Mouse (Mus musculus): Measurements from ENCODE around the gene Moxd1. TPM values are rescaled to one million over a fixed set of nuclear protein-coding genes. Genes with fewer than 3 reads are reported as not detected.

The Moxd1 gene
- polyA plus RNA-seq, 1 experiment from 2014 or later: 0.25 TPM

DNA sequence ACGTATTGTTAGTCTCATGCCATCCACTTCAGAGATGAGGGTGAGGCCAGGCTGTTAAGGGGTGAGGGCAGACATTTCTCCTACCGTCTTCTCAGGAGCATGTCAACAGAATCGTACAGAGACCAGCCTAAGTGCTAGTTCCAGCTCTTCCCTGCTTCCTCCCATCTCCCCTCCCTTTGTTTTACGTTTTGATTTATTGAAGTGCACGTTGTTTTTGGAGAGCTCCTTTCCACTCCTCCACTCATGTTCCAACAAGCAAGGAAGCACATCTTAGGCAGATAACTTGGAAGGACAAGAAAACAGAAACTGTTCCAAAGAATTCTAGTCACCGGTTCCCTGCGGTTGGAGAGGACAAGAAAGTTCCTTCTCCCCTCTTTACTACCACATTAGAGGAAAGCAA is 52.9 kb downstream of the Moxd1 start:
- no peak overlapping the region for H3K9ac ChIP-seq
- H3K36me3 ChIP-seq: no peaks in the 10 kb centered on the region
- no peak overlapping the region for H3K4me3 ChIP-seq (replicated peaks)
- H3K27me3 ChIP-seq: no peaks in the 10 kb centered on the region
- H3K9me3 ChIP-seq (replicated peaks): no peaks in the 10 kb centered on the region
- H3K4me2 ChIP-seq: no peak overlapping the region
- H3K4me1 ChIP-seq (replicated peaks): no peaks in the 10 kb centered on the region
- H3K27ac ChIP-seq: no peak overlapping the region
- ATAC-seq (ENCODE audit: low read depth) (no peak), DNase-seq (no peak)
- WGBS (ENCODE audit: insufficient replicate concordance): 39% methylated on average over 7 of the region's 7 CpGs

DNA sequence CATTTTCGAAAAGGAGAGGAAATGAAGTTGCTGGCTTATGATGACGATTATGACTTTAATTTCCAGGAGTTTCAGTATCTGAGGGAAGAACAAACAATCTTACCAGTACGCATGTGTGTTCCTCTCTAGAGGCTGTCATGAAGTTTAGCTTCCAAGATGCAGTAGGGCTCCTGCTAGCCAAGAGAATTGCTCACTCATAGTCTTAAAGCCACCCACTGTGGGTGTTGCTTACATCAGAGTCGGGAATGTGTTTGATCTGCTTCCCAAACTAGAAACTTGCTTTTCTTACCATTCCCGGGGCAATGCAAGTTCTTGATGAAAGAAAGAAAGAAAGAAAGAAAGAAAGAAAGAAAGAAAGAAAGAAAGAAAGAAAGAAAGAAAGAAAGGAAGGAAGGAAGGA is 59.3 kb downstream of the Moxd1 start:
- Histone ChIP-seq H3K27ac (no peak overlapping the region), H3K4me2 (no peak overlapping the region), H3K4me1 (replicated peaks) (no peaks in the 10 kb centered on the region), H3K9ac (no peak overlapping the region), H3K4me3 (replicated peaks) (no peak overlapping the region), H3K9me3 (replicated peaks) (no peaks in the 10 kb centered on the region), H3K36me3 (no peaks in the 10 kb centered on the region), H3K27me3 (no peaks in the 10 kb centered on the region)
- WGBS (ENCODE audit: insufficient replicate concordance): 46% methylated on average over 5 of the region's 5 CpGs
- ATAC-seq (ENCODE audit: low read depth): no peak
- DNase-seq: no peak

DNA sequence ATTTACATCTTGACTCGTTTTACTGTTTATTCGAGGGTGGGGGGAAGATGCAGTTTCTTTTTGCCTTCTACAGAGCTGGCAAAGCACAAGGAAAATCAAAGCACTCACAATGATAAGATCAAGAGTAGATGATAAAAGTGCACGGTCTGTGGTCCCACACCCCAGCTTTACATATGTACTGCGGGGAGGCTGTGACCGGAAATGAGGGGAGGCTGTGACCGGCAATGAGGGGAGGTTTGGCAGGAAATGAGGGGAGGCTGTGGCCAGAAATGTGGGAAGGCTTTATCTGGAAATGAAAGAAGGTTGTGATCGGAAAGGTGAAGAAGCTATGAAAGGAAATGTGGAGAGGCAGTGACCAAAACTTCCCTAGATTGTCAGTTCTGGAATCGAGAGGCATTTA is 68.3 kb downstream of the Moxd1 start:
- ATAC-seq (ENCODE audit: low read depth) (no peak), DNase-seq (no peak)
- H3K4me1 ChIP-seq (replicated peaks): no peaks in the 10 kb centered on the region
- H3K9me3 ChIP-seq (replicated peaks): no peaks in the 10 kb centered on the region
- no peaks in the 10 kb centered on the region for H3K27me3 ChIP-seq
- H3K4me3 ChIP-seq (replicated peaks): no peak overlapping the region
- no peak overlapping the region for H3K27ac ChIP-seq
- WGBS (ENCODE audit: insufficient replicate concordance): 18% methylated on average over 8 of the region's 8 CpGs
- no peaks in the 10 kb centered on the region for H3K36me3 ChIP-seq
- no peak overlapping the region for H3K4me2 ChIP-seq
- no peak overlapping the region for H3K9ac ChIP-seq

DNA sequence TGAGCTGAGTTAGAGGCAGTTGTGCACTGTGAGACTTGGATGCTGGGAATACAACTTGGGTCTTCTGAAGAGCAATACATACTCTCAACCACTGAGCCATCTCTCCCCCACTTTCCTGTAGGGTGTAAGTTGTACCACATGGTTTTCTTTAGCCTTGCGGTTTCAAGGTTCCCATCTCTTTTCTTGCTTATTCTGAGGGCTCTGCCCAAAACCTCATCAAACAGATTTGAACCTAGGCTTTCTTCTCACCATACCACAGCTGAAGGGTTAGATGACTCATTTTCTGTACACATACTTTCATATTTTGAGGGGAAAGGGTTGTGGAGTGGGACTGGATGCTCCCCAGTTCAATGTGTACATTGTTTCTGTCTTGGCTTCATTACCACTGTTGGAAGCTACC is 69.4 kb downstream of the Moxd1 start:
- Histone ChIP-seq H3K4me2 (no peak overlapping the region), H3K27ac (no peak overlapping the region), H3K9me3 (replicated peaks) (no peaks in the 10 kb centered on the region), H3K4me3 (replicated peaks) (no peak overlapping the region), H3K36me3 (no peaks in the 10 kb centered on the region), H3K9ac (no peak overlapping the region), H3K4me1 (replicated peaks) (no peaks in the 10 kb centered on the region), H3K27me3 (no peaks in the 10 kb centered on the region)
- DNase-seq (no peak), ATAC-seq (ENCODE audit: low read depth) (no peak)
- 76% methylated on average over 1 of the region's 1 CpGs for WGBS (ENCODE audit: insufficient replicate concordance)

DNA sequence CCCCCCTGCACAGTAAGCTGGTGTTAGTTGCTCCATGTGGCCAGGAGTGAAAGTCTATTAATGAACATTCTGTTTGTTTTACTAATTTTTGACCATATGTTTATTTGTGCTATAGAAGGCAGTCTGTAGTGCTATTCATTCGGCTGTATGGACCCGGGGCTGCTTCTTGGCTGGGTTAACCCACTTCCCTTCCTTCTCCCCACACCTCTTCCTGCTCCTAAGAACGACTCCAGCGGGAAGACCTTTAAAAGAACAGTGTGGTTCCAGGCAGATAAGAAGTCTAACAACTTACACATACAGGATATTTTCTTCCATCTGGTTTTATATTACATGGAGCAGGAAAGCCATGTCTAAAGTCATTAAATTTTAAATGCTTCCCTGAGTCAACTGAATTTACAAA is 73.3 kb downstream of the Moxd1 start:
- Histone ChIP-seq H3K4me1 (replicated peaks) (no peaks in the 10 kb centered on the region), H3K9me3 (replicated peaks) (no peaks in the 10 kb centered on the region)
- WGBS (ENCODE audit: insufficient replicate concordance): 19% methylated on average over 4 of the region's 4 CpGs

DNA sequence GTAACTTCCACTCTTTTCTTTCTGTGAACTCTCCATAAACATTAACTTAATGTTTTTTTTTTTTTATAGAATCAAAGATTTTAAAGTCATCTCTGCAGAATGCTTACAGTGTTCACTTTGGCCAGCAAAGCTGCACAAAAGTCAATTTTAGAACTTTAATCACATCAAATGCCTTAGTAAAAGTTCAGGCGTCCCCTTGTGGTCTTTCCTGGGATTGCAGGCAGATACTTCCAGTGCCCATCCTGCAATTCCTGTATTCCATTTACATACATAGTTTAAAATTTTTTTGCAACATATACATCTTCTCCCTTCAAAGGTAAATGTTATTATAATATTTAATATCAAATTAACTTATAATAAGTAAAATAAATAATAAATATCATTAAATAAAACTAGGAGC is 74.5 kb downstream of the Moxd1 start:
- ATAC-seq (ENCODE audit: low read depth) (no peak), DNase-seq (no peak)
- Histone ChIP-seq H3K4me3 (replicated peaks) (no peak overlapping the region), H3K4me2 (no peak overlapping the region), H3K4me1 (replicated peaks) (no peaks in the 10 kb centered on the region), H3K36me3 (no peaks in the 10 kb centered on the region), H3K9me3 (replicated peaks) (no peaks in the 10 kb centered on the region), H3K27me3 (no peaks in the 10 kb centered on the region), H3K9ac (no peak overlapping the region), H3K27ac (no peak overlapping the region)
- WGBS (ENCODE audit: insufficient replicate concordance): 0% methylated on average over 1 of the region's 1 CpGs

More for the DNA sequence above, 73.3 kb downstream of the Moxd1 start:
- Histone ChIP-seq H3K36me3 (no peaks in the 10 kb centered on the region), H3K4me2 (no peak overlapping the region), H3K9ac (no peak overlapping the region), H3K27me3 (no peaks in the 10 kb centered on the region), H3K27ac (no peak overlapping the region), H3K4me3 (replicated peaks) (no peak overlapping the region)
- DNase-seq (no peak), ATAC-seq (ENCODE audit: low read depth) (no peak)

DNA sequence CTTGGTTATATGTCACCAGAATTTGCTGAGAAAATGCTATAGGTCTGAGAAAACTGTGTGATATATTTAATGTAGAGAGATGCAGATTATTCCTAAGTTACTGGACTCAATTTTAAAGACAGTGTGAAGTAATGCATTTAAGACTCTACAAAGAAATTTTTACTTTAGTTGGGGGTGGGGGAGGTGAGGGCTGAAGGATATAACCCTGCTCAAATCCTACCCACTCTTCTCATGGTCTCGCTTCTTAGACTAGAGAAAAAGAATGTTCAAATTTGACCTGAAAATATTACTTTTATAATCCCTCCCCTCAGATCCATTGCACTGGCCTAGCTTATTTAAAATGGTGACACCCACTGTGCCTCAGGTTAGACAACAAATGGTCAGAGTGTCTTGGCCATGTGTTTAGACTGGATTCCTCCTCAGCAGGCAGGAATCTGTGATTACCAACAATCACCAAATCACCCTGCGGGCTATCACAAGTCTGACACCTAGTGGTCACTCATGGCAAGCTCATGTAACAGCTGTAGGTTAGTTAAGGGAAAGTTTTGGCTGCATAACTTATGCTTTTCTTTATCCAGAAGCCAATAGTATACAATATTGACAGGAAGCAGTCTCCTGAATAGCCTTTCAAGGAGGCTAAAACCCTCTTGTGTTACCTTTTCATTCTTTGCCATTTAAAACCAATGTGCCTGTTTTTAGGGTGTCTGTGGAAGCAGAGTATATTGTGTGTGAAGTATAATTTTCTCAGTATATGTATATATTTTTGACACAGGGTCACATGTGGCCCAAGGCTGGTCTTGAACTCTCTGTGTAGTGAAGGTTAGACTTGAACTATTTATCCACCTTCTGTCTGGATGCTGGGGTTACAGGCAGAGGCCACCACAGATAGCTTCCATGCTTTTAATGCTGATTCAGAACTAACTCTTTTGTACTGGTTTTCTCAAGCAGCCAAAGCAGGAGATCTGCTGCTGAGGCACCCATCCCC is 75.2 kb downstream of the Moxd1 start:
- Histone ChIP-seq H3K4me1 (replicated peaks) (no peaks in the 10 kb centered on the region), H3K9ac (no peak overlapping the region), H3K4me2 (no peak overlapping the region), H3K36me3 (no peaks in the 10 kb centered on the region), H3K27ac (no peak overlapping the region), H3K27me3 (no peaks in the 10 kb centered on the region), H3K4me3 (replicated peaks) (no peak overlapping the region), H3K9me3 (replicated peaks) (no peaks in the 10 kb centered on the region)
- 36% methylated on average over 2 of the region's 2 CpGs for WGBS (ENCODE audit: insufficient replicate concordance)
- ATAC-seq (ENCODE audit: low read depth): no peak
- DNase-seq: no peak

DNA sequence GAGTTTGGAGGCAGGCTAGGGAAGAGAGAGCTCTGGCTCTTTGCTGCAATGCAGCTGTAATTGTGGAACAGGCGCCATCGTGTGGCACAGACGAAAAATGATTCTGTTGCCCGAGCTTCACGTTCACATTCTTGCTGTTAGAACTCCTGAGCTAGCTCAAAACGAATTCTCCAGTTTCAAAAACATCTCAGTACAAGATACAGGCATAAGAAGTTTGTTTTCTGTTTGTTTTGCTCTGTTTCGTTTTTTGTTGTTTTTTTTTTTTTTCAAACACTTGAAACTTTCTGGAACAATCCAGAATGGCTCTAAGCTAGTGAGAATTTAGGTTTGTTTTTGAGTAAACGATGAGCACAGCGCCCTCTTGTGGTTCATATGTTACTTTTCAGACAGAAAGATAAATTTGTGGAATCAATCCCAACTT is 88.9 kb downstream of the Moxd1 start:
- no peak for ATAC-seq (ENCODE audit: low read depth)
- H3K4me1 ChIP-seq (replicated peaks): no peaks in the 10 kb centered on the region

DNA sequence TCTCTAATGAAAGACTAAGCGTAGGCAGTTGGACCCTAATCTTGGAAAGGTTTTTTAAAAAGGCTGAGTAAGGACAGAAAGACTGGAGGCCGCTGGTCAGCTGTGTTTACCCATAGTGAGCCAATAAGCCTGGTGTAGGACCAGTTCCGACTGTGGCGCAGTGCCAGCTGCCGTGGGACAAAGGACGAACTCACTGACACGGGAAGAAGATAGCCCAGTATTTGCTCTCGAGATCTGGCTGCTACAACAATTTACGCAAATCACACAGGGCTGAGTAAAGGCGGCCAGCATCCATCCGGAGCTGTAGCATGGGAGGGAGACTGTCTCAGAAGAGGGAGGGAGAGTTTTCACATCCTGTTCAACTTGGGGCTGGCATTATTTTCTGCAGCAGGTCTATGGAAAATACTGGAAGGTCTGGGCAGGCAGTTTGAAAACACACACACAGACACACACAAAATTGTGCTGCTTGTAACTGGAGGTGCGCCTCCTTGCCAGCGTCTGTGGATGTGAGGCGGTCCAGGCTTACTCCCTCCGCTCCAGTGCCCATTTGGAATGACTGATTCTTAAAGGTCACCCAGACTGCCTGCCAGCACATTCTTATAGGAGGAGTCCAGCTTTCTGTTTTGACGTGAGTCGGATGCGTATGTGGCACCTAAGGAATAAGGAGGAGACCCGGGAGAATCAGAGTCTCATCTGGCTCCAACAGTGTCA is 94.0 kb downstream of the Moxd1 start:
- ATAC-seq (ENCODE audit: low read depth) (no peak), DNase-seq (no peak)
- no peak overlapping the region for H3K27ac ChIP-seq
- 66% methylated on average over 19 of the region's 19 CpGs for WGBS (ENCODE audit: insufficient replicate concordance)
- no peaks in the 10 kb centered on the region for H3K9me3 ChIP-seq (replicated peaks)
- no peaks in the 10 kb centered on the region for H3K27me3 ChIP-seq
- no peaks in the 10 kb centered on the region for H3K4me1 ChIP-seq (replicated peaks)
- H3K36me3 ChIP-seq: no peaks in the 10 kb centered on the region
- H3K9ac ChIP-seq: no peak overlapping the region
- no peak overlapping the region for H3K4me2 ChIP-seq
- H3K4me3 ChIP-seq (replicated peaks): no peak overlapping the region

More for the DNA sequence above, 88.9 kb downstream of the Moxd1 start:
- H3K27ac ChIP-seq: no peak overlapping the region
- under 1% methylated on average over 9 of the region's 9 CpGs for WGBS (ENCODE audit: insufficient replicate concordance)
- no peaks in the 10 kb centered on the region for H3K36me3 ChIP-seq
- no peak overlapping the region for H3K4me2 ChIP-seq
- no peaks in the 10 kb centered on the region for H3K9me3 ChIP-seq (replicated peaks)
- H3K9ac ChIP-seq: no peak overlapping the region
- no peaks in the 10 kb centered on the region for H3K27me3 ChIP-seq
- H3K4me3 ChIP-seq (replicated peaks): no peak overlapping the region
- peak; percentile 14 for DNase-seq

DNA sequence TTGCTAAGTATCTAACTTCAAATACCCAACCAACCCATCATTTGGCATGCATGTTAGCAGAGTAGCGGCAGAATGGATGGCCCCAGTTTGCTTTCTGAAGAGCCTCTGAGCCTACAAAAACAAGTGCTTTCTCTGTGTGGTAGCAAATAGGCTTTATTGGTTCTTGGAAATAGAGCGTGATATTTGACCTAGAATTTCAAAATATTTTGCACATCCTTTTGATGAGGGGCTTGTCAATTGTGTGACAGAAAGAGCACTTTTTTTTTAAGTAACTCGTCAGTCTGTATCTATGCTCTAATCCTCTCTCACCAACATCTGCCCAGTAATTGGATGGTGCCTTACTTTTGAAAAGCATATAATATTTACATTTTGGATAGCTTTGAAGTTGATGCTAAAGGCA is 97.0 kb downstream of the Moxd1 start:
- DNase-seq (no peak), ATAC-seq (ENCODE audit: low read depth) (no peak)
- 69% methylated on average over 3 of the region's 3 CpGs for WGBS (ENCODE audit: insufficient replicate concordance)
- Histone ChIP-seq H3K36me3 (no peaks in the 10 kb centered on the region), H3K9me3 (replicated peaks) (no peaks in the 10 kb centered on the region), H3K4me1 (replicated peaks) (no peaks in the 10 kb centered on the region), H3K4me3 (replicated peaks) (no peak overlapping the region), H3K4me2 (no peak overlapping the region), H3K27me3 (no peaks in the 10 kb centered on the region), H3K9ac (no peak overlapping the region), H3K27ac (no peak overlapping the region)

DNA sequence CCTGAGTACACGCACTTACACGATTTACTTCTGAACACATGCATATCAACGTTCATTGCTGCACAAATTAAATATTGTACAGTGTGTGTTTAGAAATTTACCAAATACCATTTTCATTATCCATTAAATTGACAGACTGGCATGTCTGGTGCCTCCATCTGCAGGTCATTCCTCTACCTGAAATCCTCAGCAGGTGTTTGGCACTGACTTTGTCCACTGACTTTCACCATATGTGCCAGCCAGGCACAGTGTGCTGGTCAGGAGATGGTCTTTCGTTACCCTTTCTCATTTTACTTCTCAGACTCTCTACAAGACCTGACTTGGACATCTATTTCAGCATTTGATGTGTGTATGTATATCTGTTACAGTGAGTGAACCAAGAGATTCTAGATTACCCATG is 99.7 kb downstream of the Moxd1 start:
- DNase-seq (no peak), ATAC-seq (ENCODE audit: low read depth) (no peak)

More for the DNA sequence above, 99.7 kb downstream of the Moxd1 start:
- Histone ChIP-seq H3K36me3 (no peaks in the 10 kb centered on the region), H3K4me1 (replicated peaks) (no peaks in the 10 kb centered on the region), H3K27me3 (no peaks in the 10 kb centered on the region), H3K4me3 (replicated peaks) (no peak overlapping the region), H3K9me3 (replicated peaks) (no peaks in the 10 kb centered on the region), H3K4me2 (no peak overlapping the region), H3K27ac (no peak overlapping the region), H3K9ac (no peak overlapping the region)
- WGBS (ENCODE audit: insufficient replicate concordance): 57% methylated on average over 4 of the region's 4 CpGs
